Mouse (Mus musculus) olfactory bulb, adult 2 months (tissue): ENCODE measurements around the gene Brf1.

Experiments
- CTCF ChIP-seq: fragments of 200-500 bp; IDR thresholded peaks from 2 replicates; pipeline ENCODE4 v1.5.1; 2012; ENCODE audit warnings: low read depth, mild to moderate bottlenecking, low read length, moderate library complexity; ENCODE audit not compliant: insufficient read depth
- POLR2A ChIP-seq: fragments of 200-500 bp; IDR thresholded peaks from 2 replicates; pipeline ENCODE4 v1.6.1; 2012; ENCODE audit warnings: mild to moderate bottlenecking, low read depth, low read length, moderate library complexity; ENCODE audit not compliant: insufficient read depth

DNA sequence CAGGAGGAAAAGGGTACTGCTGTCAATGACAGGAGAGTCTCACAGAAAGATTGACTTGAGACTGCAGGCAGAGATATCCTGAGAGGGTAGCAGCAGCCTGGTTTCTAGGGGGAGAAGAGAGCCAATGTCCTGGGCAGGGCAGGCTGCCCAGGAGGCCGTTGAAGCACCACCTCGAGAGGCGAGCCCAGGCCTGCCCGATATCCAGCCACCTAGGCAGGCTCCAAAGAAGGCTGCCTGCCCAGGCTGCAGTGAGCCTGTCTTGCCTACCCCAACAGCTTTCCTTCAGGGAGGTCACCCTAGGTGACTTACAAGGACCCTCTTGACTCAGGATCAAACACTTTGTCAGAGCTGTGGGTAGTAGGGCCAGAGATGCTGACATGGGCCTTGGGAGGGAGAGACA, 60.3 kb downstream of the Brf1 start:
- TF ChIP-seq CTCF, result no peak
- no peak for TF ChIP-seq POLR2A
